Mouse (Mus musculus): Measurements from ENCODE around the gene Grik5. TPM values are rescaled to one million over a fixed set of nuclear protein-coding genes. Genes with fewer than 3 reads are reported as not detected.
A peak's percentile ranks its signal among the peaks of the same experiment; 100 is the strongest.

Gene Grik5
- polyA plus RNA-seq, 1 experiment from 2014 or later: 1.2 TPM

GRCm38 (mm10) chr7:25034796-25035195 lies 37.4 kb downstream of the Grik5 start:
- no peak for DNase-seq (ENCODE audit: low spot score)

DNA sequence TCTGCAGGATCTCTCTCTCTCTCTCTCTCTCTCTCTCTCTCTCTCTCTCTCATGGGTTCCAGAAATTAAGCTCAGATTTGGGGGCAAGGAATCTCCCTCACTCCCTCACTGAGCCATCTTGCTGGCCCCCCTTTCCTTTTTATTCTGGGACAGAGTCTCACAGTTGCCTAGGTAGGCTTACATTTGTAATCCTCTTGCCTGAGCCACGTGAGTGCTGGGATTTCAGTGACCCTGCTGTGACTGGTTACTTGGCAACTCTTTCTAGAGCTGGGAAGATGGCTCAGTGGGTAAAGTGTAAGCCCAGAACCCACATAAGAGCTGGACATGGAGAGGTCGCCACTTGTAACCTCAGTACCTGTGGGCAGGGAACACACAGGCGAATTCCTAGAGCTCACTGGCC lies 40.6 kb downstream of the Grik5 start:
- DNase-seq (ENCODE audit: low spot score): no peak

GRCm38 (mm10) chr7:25030032-25030753 lies 42.0 kb downstream of the Grik5 start:
- peak; percentile 79 for DNase-seq (ENCODE audit: low spot score)

GRCm38 (mm10) chr7:25026452-25026851 lies 45.7 kb downstream of the Grik5 start:
- no peak for DNase-seq (ENCODE audit: low spot score)

GRCm38 (mm10) chr7:25025855-25026439 lies 46.2 kb downstream of the Grik5 start:
- no peak for DNase-seq (ENCODE audit: low spot score)

- DNase-seq (ENCODE audit: low spot score): no peak
Measured at GRCm38 (mm10) chr7:25011592-25011991, 60.6 kb downstream of the Grik5 start.

DNA sequence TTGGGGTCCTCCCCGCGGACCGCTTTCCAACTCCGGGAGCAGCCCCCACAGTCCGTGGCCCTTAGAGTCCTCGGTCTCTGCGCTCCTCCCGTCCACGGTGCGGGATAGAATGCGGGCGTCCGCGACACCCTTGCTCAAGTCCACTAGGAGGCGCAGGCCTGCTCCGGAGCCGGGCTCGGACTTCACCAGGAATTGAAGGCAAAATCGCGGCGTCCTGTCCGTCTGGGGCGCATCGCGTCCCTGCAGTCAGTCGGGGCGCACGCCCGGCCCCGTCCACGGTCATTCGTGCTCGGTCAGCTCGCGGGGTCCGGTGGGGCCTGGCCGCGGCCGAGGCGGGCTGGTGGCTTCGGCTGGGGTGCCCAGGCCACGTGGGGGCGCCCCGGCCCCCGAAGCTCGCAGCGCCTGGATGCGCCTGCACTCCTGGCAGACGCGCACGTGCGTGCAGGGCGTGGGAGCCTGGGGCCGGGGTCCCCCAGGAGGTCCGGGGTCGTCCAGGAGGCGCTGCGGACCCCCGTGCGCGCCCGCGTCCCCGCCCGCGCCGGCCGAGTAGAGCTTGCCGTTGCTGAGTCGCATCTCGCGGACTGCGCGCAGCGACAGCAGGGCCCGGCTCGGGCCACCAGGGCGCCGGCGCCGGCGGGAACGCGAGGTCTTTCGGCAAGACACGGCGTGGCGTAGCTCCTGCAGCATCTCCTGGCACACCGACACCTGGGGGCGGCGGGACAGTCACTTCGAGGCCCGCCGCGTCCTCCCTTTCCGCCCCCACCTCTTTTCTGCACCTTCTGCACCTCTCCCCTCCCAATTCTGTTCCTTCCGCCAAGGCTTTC lies 61.8 kb downstream of the Grik5 start:
- peak; percentile 35 for DNase-seq (ENCODE audit: low spot score)

DNA sequence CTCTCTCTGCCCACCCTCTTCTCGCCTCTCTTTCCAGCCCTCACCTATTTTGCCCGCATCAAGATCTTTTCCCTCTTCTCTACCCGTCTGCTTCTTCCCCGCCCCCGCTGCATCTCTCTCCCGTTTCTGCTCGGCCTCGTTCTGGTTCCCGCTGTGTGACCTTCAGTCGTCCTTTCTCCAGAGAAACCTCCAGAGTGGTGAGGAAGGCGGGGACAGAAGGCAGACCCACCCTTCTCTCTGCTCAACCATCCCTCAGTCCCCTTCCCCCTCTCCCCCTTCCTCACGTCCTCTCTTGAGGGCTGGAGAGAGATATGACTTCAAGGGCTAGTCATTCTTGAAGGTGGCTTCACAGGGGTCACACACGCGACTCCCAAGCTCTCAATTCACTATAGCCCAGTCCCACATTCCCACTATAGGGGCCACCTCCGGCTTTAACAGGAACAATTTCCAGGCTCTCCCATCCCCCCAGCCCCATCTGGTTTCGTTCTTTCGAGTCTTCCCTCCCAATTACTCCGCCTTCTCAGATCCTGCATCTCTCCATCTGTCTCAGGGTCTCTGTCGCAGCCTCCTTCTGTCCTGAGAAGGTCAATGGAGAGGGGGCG lies 62.9 kb downstream of the Grik5 start:
- DNase-seq (ENCODE audit: low spot score): no peak

DNA sequence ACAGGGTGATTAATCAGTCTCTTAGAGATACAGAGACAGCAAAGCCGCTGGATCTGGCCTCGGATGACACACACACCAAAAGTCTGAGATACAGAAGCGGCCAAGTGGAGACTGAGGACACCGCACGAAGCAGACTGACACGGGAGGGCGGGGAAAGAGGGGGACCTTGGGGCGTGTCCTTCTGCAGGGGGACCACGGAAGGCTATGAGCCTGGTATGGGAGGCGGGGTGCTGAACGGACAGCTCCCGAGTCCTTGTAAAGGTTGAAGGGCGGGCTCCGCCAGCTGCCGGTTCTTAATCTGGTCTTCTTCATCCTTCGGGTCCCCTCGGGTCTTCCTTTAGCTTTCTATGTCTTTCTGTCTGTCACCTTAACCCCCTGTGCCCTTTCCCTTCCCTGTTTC lies 63.5 kb downstream of the Grik5 start:
- peak; percentile 80 for DNase-seq (ENCODE audit: low spot score)

DNA sequence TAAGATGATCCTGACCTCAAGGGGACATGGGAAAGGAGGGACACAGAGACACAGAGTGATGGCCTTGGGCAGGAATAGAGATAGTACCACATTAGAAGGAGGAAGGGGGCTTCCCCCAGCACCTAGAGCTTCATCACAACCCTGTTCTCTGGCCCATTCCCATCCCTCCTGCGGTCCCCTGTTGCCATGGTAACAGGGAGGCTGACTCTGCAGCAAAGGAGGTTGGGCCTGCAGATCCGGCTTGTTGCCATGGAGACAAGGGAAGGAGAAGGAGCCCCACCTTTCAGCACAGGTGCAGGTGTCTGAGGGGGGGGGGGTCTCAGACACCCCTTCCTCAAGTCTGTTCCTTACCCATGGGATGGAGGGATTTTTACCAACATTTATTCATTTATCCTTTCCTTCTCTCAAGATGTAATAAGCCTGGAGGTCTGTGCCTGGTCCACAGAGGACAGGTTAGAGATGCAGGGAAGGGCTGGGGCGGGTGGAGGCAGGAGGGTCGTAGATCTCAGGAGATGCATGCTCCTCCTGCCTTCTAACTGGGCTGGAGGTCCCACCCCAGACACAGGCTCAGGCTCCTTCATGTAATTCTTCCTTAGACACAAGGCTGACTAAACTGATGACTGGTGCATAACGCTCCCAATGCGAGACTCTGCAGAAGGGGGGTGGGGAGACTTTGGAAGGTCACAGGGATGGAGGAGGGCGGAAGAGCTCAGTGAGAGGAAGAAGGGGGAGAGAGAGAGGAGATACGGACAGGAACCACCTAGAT lies 64.4 kb downstream of the Grik5 start:
- DNase-seq (ENCODE audit: low spot score): no peak

GRCm38 (mm10) chr7:25006586-25007364 lies 65.4 kb downstream of the Grik5 start:
- DNase-seq (ENCODE audit: low spot score): no peak

- no peak for DNase-seq (ENCODE audit: low spot score)
Measured at GRCm38 (mm10) chr7:25006171-25006570, 66.0 kb downstream of the Grik5 start.

- DNase-seq (ENCODE audit: low spot score): no peak
Measured at GRCm38 (mm10) chr7:25005421-25006065, 66.6 kb downstream of the Grik5 start, which contains the start of gene Atp1a3. Gene Atp1a3, minus strand, starts transcription at chr7:25005958.

DNA sequence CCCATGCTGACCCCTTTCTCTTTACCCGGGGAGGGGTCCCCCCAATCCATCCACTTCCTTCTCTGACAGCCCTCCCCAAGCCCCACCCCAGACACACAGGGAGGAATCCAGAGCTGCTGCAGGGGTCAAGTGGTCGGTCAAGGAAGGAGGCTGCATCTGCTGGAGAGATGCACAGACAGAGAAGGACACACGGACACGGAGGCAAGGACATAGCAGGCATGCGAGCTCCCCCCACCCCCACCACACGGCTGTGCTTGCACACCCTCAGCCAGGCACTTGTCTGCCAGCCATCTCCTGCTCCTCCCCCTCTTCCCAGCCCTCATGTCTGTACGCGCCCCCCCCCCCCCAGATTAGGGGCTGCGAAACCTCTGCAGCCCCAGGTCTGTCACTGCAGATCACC lies 67.3 kb downstream of the Grik5 start:
- no peak for DNase-seq (ENCODE audit: low spot score)

GRCm38 (mm10) chr7:25003820-25004388 lies 68.2 kb downstream of the Grik5 start:
- no peak for DNase-seq (ENCODE audit: low spot score)

GRCm38 (mm10) chr7:25003291-25003690 lies 68.9 kb downstream of the Grik5 start:
- no peak for DNase-seq (ENCODE audit: low spot score)

- peak; percentile 86 for DNase-seq (ENCODE audit: low spot score)
Measured at GRCm38 (mm10) chr7:25000711-25001110, 71.4 kb downstream of the Grik5 start.

DNA sequence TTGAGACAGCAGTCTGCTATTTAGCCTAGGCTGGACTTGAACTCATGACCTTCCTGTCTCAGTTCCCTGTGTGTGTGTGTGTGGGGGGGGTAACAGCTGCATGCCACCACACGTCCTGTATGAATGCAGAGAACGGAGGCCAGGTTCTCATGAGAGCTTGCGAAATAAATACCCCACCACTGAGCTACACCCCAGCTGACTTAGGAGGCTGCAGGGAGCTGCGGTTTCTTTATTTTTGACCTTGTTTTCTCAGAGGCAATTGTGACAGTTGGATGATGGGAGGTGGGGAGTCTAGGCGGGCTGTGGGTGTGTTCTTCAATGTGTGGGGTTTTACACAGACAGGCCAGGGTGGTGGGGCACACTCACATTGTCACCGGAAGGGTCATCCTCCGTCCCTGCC lies 71.9 kb downstream of the Grik5 start:
- DNase-seq (ENCODE audit: low spot score): peak; percentile 86

DNA sequence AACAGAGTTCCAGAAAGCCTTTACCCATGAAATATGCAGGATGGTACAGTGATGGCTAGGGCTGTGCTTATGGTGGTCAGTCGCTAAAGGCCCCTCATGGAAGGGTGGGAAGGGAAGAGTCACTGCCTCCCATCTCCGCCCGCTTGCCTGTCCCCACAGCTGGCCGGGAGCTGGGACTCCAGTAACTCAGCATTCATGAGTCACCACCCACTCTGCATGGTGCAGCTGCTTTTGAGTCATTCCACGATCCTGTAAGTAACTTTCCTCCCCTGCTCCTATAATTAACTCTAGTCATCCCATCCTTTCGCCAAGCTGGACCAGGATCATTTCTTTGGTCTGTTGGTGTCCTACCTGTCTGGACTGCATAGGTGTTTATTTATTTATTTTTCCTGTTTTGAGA lies 79.1 kb downstream of the Grik5 start:
- no peak for DNase-seq (ENCODE audit: low spot score)
